Mouse (Mus musculus) heart, adult 2 months (tissue): ENCODE measurements around the gene Spag7.
A peak's percentile ranks its signal among the peaks of the same experiment; 100 is the strongest.

Experiments used
- EP300 ChIP-seq: fragments of 200-500 bp; IDR thresholded peaks from 2 replicates; pipeline ENCODE4 v1.6.1; 2011; ENCODE audit warnings: low read depth, low read length, control low read depth; ENCODE audit not compliant: insufficient read depth
- POLR2A ChIP-seq: fragments of 200-500 bp; IDR thresholded peaks from 2 replicates; pipeline ENCODE4 v1.6.1; 2011; ENCODE audit warnings: mild to moderate bottlenecking, low read depth, low read length, control low read depth; ENCODE audit not compliant: insufficient read depth

GRCm38 (mm10) chr11:70656456-70656927, 12.7 kb downstream of the Spag7 start:
- TF ChIP-seq POLR2A (peak; percentile 62), EP300 (no peak)
